Mouse (Mus musculus) MN1 (cell line): Measurements from ENCODE around the gene Rnf7.

Source experiments
- DNase-seq: peaks from one replicate; pipeline ENCODE4 v3.0.0-alpha.2; 2016; ENCODE audit warnings: low spot score

The Rnf7 gene

GRCm38 (mm10) chr9:96470266-96470974 lies 8.1 kb downstream of the Rnf7 start:
- no peak for DNase-seq

DNA sequence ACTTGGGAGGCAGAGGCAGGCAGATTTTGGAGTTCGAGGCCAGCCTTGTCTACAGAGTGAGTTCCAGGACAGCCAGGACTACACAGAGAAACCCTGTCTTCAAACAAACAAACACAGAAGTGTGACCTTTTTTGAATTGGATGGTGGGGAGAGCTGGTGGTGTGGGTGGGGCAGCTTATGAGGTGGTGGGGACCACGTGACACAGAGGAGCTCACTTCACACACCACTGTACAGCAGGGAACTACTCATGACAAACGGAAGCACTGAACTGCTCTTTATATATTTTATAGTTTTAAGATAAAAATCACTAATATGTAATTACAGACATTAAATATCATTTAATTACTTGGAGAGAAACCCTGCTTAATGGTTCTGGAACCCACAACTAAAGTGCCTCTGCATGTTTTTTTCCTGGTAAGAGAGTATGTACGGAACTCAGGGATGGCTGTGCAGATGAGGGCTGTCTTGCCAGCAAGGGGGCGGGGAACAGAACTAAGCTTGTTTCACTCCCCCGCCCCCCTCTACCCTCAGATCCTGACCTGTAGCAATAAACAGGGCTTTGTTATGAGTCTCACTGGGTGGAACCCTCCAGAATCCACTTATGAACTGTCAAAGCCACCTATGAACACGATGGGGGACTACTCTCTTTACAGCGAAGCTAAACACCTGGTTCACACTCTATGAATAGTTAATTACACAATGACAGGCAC lies 8.8 kb downstream of the Rnf7 start:
- DNase-seq = no peak

- DNase-seq = no peak
Observed at GRCm38 (mm10) chr9:96463708-96464107, 14.8 kb downstream of the Rnf7 start.

DNA sequence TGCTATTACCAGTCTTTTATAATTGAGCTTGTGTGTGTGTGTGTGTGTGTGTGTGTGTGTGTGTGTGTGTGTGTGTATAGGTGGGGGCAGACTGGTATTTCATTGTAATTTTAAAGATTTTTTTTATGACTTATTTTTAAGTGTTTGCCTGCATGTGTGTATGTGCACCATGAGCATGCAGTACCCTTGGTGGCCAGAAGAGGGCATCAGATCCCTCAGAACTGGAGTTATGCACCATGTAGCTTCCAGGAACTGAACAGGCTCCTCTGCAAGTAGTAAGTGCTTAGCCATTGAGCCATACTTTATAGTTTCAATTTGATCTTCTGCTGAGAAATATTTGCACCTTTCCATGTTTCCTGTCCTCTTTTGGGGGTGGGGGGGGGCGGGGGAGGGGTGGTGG lies 16.9 kb downstream of the Rnf7 start:
- no peak for DNase-seq

DNA sequence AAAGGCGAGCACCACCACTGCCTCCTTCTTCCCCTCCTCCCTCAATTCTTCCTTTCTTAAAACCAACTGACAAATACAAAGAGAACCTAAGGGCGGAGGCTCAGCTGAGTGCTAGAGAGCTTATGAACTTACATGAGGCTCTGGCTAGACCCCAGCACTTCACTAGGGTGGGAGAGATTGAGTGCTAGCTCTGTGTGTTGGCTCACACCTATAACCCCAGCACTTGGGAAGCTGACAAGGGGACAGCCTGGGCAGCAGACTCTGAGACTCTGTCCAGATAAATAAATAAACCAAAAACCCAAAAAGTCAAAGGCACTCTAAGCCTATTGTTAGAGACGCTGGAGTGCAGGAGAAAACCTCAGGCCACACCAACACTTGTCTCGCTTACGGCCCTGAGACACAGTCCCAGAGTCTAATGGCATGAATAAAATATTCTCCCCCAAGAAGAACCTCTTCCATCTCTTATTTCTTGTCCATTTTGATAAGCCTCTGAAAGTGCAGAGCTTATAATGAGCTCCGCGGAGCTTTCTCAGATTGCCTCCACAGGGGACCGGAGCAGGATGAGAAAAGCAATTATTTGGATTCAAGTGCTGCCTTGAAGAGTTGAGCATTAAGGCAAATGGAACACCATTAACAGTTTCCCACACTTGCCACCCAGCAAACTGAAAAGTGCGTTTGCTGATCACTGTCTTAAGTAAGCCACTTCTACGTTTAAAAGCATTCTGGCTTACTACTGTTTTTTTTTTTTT lies 18.2 kb downstream of the Rnf7 start:
- DNase-seq = no peak

- DNase-seq = no peak
Observed at GRCm38 (mm10) chr9:96455618-96456017, 22.9 kb downstream of the Rnf7 start.

DNA sequence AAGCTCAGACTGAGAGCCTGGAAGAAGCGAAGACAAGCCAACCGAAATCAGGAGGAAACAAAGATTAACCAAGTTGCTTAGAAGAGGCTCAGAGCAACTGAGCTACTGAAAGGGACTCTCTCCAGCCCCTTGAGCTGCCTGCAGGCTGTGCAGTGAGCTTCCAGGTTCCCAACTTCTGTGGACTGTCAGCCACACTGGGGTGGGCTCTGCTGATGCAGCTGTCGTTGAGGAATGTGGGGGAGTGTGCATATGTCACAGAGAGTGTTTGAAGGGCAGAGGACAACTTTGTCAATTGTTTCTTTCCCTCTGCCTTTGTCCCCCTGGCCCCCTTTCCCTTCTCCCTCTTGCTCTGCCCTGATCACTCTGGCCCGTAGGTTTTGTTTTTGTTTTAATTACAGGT lies 25.5 kb downstream of the Rnf7 start:
- no peak for DNase-seq

DNA sequence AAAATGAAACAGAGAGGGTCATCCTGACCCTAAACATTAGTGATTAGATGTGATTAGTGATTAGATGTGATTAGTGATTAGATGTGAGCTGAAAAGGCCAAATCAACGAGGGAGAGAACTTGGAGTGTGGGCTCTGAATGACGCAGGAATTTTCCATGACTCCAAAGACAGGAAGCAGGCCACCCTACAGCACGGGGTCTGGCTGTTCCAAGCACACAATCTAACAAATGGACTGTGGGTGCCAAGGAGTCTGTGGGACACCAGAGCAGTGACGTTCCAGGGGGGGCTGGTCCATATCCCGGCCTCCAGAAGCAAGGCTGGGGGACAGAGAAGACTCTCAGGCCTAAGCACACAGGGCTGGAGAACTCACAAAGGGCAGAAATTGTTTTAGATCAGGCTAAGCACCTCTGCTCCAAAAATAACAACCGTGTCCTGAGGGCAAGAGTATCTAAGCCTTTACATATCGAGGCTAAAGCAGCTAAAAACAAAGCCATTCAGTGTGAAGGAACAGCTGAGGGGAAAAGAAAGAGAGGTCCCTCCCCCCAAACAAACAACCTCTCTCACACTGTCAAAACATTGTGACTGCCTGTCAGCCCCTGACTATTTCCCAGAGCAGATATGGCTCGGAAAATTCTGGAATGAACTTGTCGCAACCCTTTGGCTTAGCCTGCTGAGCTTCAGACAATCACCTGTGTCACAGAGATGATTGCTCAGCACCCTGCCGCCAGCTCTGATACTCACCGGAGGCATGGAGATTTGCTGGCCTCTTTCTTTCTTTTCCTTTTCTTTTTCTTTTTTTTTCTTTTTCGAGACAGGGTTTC lies 27.4 kb downstream of the Rnf7 start:
- DNase-seq = no peak

DNA sequence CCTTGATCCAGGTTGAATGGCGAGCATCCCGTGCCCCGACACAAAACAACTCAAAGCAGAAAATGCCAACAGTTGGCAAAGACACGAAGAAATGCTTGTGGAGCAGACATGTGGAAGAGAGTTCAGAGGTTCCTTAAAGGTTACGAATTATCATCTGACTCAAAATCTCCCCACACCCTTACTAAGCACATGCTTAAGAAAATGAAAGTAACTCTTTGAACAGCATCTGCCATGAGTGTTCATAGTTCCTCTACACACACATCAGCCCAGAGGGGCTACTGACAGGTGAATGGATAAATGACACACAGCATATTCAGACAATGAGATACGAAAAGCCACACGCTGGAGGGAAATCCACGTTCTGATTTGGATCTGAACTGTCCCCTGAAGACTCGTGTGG lies 29.0 kb downstream of the Rnf7 start:
- no peak for DNase-seq

GRCm38 (mm10) chr9:96445351-96445750 lies 33.1 kb downstream of the Rnf7 start:
- no peak for DNase-seq

GRCm38 (mm10) chr9:96442081-96442480 lies 36.4 kb downstream of the Rnf7 start:
- no peak for DNase-seq

DNA sequence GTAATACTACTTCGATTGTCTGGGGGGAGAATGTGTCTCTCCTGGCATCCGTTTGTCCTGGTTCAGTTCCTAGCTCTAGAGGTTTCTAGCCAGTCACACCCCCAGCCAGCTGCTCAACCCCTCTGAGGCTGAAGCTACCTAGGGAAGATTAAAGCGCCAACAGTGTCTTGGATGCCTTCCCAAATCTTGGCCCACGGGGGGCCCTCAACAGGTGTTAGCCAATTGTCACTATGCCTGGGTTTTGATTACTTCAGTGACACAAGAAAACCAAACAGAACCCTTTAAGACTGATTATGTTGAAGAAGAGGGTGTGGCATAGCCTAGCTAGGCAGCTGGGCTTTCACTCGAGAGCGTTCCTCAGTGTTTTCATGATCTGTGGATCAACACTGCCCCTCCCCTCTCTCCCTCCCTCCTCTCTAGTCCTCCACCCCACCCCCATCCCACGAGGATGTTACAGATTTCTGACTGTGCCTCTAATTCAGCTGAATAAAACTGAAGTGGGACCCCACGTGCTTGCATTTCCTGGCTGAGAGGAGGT lies 40.1 kb downstream of the Rnf7 start:
- DNase-seq = no peak

- DNase-seq = peak; percentile 44
Observed at GRCm38 (mm10) chr9:96437805-96438333, 40.6 kb downstream of the Rnf7 start.

DNA sequence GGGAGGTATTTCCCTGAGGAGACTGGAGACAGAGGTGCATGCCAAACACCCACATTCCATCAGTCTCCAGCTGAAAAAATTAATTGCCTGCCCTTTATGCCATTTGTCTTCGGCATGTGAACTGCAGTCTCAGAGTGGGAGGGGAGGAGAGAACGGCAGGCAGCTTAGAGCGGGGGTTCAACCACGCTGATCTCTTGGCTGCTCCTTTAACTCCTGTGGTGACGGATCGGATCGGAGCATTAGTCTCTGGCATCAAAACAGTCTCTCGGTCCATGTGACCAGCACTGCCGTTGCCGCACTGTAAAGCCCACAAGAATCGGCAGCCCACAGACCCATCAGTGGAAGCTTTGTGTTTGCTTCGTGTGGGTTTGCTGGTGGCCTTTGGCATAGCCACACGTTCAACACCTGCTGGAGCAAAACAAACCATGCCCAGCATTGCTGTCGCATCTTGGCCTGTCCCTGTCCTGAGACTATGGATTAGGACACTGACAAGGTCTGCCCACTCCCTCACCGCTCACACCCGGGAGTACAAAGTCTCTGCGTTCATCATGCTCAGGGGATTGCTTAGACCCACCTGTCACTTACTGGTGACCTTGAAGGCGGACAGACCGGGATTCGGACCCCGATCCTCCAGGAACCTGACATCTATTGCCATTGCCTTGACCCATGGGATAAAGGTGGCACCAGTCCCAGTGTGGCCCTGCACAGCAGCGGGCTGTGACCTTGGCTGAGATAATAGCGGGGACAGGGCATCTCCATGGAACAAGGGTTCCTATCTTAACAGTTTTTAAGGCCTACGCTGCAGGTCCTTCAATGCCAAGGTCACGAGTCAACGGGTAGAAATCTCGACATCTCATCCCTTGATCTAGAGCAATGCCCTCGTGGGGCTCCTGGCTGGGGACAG lies 41.3 kb downstream of the Rnf7 start:
- peak; percentile 27 for DNase-seq

DNA sequence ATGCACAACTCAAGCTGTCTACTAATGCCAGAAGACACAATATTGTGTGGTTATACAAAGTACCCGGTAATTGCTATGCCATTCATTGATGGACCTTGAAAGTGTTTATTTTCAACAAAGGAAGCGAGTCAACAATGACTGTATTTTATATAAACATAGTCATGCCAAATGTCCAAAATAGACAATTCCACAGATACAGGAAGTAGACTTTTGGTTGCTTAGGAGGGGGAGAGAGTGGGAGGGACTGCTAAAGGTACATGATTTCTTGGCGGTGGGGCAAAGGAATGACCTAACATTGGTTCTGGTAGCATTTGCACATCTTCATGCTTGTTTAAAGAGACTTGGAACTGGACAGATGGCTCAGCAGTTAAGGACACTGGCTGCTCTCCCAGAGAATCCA lies 45.9 kb downstream of the Rnf7 start:
- no peak for DNase-seq

GRCm38 (mm10) chr9:96431081-96431480 lies 47.4 kb downstream of the Rnf7 start:
- DNase-seq = peak; percentile 21

GRCm38 (mm10) chr9:96428336-96429046 lies 50.0 kb downstream of the Rnf7 start:
- no peak for DNase-seq

DNA sequence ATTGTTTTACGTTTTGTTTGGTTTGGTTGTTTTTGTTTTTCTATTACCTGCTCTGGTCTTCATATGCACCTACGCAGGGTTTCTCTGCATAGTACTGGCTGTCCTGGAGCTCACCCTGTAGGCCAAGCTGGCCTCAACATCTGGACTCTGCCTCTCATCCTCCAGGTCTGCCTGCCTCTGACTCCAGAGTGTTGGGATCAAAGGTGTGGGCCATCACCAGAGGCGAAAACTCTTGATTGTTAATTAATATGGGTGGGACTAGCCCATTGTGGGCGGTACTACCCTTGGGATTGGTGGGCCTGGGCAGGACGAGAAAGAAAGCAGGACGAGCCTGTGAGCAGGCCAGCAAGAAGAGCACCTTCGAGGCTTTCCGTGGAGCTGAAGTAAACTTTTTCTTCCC lies 54.4 kb downstream of the Rnf7 start:
- DNase-seq = no peak
